Mouse (Mus musculus) intestine, embryonic 14.5 days (tissue): ENCODE measurements at regions not wholly inside any gene's neighbourhood (a gene's known extent, or its start where the extent isn't known, plus 50 kb on each side); places are given as distances from the start of the nearest gene placed in this dataset.

Experiments
- ATAC-seq: fragments of 200-750 bp; cut with Nextera tagmentation; replicated peaks from 2 replicates; pipeline ENCODE4 v1.8.0; 2017; ENCODE audit warnings: low read depth, moderate number of reproducible peaks, moderate TSS enrichment, moderate library complexity; ENCODE audit not compliant: low FRiP score, low TSS enrichment
- DNase-seq: peaks from one replicate; pipeline ENCODE4 v3.0.0-alpha.2; 2018; ENCODE audit warnings: low spot score
- H3K27ac ChIP-seq: fragments of 300-500 bp; sonication (generic); 2 replicates; pipeline ENCODE4 v1.5.1; 2014; ENCODE audit warnings: low read depth, mild to moderate bottlenecking, control low read depth
- H3K27me3 ChIP-seq: fragments of 300-500 bp; sonication (generic); replicated peaks from 2 replicates; pipeline ENCODE4 v1.6.1; 2014; ENCODE audit warnings: low read length, control low read depth; ENCODE audit not compliant: control insufficient read depth, insufficient read depth
- H3K36me3 ChIP-seq: fragments of 300-500 bp; sonication (generic); 2 replicates; pipeline ENCODE4 v1.6.1; 2014; ENCODE audit warnings: low read length, control low read depth; ENCODE audit not compliant: control insufficient read depth, insufficient read depth
- H3K4me1 ChIP-seq: fragments of 300-500 bp; sonication (generic); replicated peaks from 2 replicates; pipeline ENCODE4 v1.6.1; 2014; ENCODE audit warnings: low read length, control low read depth, mixed read lengths; ENCODE audit not compliant: control insufficient read depth, insufficient read depth
- H3K4me2 ChIP-seq: fragments of 300-500 bp; sonication (generic); 2 replicates; pipeline ENCODE4 v1.6.1; 2014; ENCODE audit warnings: low read length
- H3K4me3 ChIP-seq: fragments of 300-500 bp; sonication (generic); 2 replicates; pipeline ENCODE4 v1.5.1; 2014; ENCODE audit warnings: low read depth, low read length, control low read depth, mixed read lengths
- H3K9ac ChIP-seq: fragments of 300-500 bp; sonication (generic); 2 replicates; pipeline ENCODE4 v1.6.1; 2014; ENCODE audit warnings: mild to moderate bottlenecking, low read length
- H3K9me3 ChIP-seq: fragments of 300-500 bp; sonication (generic); 2 replicates; pipeline ENCODE4 v1.6.1; 2016; ENCODE audit warnings: low read length, control low read depth; ENCODE audit not compliant: control insufficient read depth
- WGBS: fragments of 180-500 bp; shearing (Covaris S2); extraction: QIAGEN DNeasy Blood & Tissue Kit; methylation state at CpG from one replicate; pipeline ENCODE4 v1.1.7; 2014; 5-methylcytosine and 5-hydroxymethylcytosine counted together

DNA sequence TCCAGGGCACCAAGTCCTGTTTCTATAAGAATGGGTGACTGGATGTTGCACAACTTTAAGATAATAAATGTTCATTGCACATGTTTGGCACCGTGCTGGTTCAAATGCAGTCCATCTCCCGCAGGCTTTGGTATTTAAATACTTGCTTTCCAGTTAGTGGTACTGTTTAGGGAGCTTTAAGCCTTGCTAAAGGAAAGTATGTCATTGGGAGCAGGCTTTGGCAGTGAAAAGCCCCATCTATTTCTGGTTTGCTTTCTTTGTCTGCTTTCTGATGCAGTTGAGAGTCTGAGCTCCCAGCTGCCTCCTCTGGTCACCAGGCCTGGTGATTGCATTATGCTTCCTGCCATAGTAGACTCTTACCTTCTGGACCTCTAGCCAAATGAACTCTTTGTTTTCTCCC, 283.0 kb upstream of the Mmadhc start:
- Histone ChIP-seq H3K4me2 (no peak overlapping the region), H3K4me3 (no peak overlapping the region), H3K27ac (no peak overlapping the region), H3K36me3 (no peaks in the 10 kb centered on the region), H3K9ac (no peak overlapping the region), H3K27me3 (no peaks in the 10 kb centered on the region), H3K9me3 (no peaks in the 10 kb centered on the region), H3K4me1 (no peaks in the 10 kb centered on the region)
- ATAC-seq = no peak
- WGBS = 89% methylated on average over 2 of the region's 2 CpGs
- no peak for DNase-seq

GRCm38 (mm10) chr2:50578278-50579043, 281.9 kb upstream of the Mmadhc start:
- no peak overlapping the region for H3K9ac ChIP-seq
- DNase-seq = no peak
- H3K4me3 ChIP-seq = no peak overlapping the region
- whole genome bisulfite sequencing = 57% methylated on average over 6 of the region's 6 CpGs
- H3K27me3 ChIP-seq = no peaks in the 10 kb centered on the region
- no peak overlapping the region for H3K27ac ChIP-seq
- no peaks in the 10 kb centered on the region for H3K36me3 ChIP-seq
- no peak overlapping the region for H3K4me2 ChIP-seq
- no peaks in the 10 kb centered on the region for H3K9me3 ChIP-seq
- ATAC-seq = no peak
- no peaks in the 10 kb centered on the region; the same call in 1 of the 2 replicates for H3K4me1 ChIP-seq

DNA sequence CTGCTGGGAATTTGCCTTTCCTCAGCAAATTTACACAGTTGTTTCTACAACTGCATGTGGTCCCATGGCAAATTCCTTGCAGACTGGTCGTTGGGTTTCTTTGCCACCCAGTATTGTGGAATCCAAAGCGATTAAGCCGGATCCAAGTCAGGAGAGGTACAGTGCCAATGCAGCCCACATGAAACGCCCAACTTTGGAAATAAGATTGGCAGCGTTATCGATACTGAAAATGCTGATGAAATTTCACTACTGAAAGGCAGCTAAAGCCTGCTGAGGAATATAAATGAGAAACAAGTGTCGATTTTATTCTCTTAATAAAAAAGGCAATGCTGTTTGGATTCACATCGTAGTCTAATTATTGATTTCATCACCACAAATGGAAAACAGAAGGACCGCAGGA, 281.1 kb upstream of the Mmadhc start:
- Histone ChIP-seq H3K27ac (no peak overlapping the region), H3K4me3 (no peak overlapping the region), H3K36me3 (no peaks in the 10 kb centered on the region), H3K27me3 (no peaks in the 10 kb centered on the region), H3K4me2 (no peak overlapping the region), H3K4me1 (no peaks in the 10 kb centered on the region; the same call in 1 of the 2 replicates), H3K9ac (no peak overlapping the region), H3K9me3 (no peaks in the 10 kb centered on the region)
- WGBS = 94% methylated on average over 9 of the region's 9 CpGs
- ATAC-seq (no peak), DNase-seq (no peak)

DNA sequence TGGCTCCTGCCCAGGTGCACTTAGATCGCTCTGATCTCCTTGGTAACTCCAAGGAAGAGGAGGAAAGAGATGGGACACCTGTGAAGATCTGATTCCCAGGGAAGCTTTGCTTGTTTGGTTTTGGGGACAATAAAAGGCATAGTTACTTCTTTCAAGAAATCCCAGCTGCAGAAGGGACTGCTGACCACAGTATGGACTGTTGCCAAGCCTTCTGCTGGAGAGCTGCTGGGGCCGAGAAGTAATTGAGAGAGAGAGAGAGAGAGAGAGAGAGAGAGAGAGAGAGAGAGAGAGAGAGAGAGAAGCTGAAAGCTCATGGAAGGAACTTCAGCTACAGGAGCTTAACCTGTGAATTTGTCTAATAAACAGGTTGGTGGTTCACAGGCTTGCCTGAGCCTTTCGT, 276.9 kb upstream of the Mmadhc start:
- ATAC-seq (no peak), DNase-seq (no peak)
- WGBS = 58% methylated on average over 3 of the region's 3 CpGs
- Histone ChIP-seq H3K4me3 (no peak overlapping the region), H3K27ac (no peak overlapping the region), H3K27me3 (no peaks in the 10 kb centered on the region), H3K36me3 (no peaks in the 10 kb centered on the region), H3K4me2 (no peak overlapping the region), H3K9ac (no peak overlapping the region), H3K4me1 (no peaks in the 10 kb centered on the region; the same call in 1 of the 2 replicates), H3K9me3 (no peaks in the 10 kb centered on the region)

DNA sequence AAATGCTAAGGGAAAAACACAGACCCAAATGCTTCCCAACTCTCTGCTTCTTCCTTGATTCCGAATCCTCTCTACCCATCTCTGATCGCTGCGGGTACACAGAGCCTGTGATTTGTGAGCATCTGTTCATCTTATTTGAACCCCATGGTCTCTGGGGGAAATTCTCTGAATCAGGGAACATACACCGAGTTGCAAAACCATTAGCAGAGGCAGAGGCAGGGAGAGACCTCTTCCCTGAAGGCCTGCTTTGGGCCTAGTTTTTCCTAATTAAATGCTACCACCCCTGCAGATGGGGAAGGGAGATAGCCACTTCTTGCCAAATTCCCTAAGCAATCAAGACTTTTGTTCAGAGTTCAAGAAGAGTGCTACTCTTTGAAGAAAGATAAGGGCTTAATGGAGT, 274.4 kb upstream of the Mmadhc start:
- DNase-seq = no peak
- Histone ChIP-seq H3K27ac (no peak overlapping the region), H3K36me3 (no peaks in the 10 kb centered on the region), H3K4me1 (no peaks in the 10 kb centered on the region; the same call in 1 of the 2 replicates), H3K27me3 (no peaks in the 10 kb centered on the region), H3K9me3 (no peaks in the 10 kb centered on the region), H3K4me3 (no peak overlapping the region), H3K9ac (no peak overlapping the region), H3K4me2 (no peak overlapping the region)
- no peak for ATAC-seq
- 81% methylated on average over 4 of the region's 4 CpGs for WGBS

- ATAC-seq (no peak), DNase-seq (no peak)
- H3K9ac ChIP-seq = no peak overlapping the region
- H3K27me3 ChIP-seq = no peaks in the 10 kb centered on the region
- H3K4me3 ChIP-seq = no peak overlapping the region
- no peaks in the 10 kb centered on the region; the same call in 1 of the 2 replicates for H3K4me1 ChIP-seq
- 78% methylated on average over 7 of the region's 7 CpGs for WGBS
- no peaks in the 10 kb centered on the region for H3K36me3 ChIP-seq
- no peak overlapping the region for H3K27ac ChIP-seq
- no peaks in the 10 kb centered on the region for H3K9me3 ChIP-seq
- H3K4me2 ChIP-seq = no peak overlapping the region
These were observed 273.1 kb upstream of the Mmadhc start for GRCm38 (mm10) chr2:50569502-50570285.

DNA sequence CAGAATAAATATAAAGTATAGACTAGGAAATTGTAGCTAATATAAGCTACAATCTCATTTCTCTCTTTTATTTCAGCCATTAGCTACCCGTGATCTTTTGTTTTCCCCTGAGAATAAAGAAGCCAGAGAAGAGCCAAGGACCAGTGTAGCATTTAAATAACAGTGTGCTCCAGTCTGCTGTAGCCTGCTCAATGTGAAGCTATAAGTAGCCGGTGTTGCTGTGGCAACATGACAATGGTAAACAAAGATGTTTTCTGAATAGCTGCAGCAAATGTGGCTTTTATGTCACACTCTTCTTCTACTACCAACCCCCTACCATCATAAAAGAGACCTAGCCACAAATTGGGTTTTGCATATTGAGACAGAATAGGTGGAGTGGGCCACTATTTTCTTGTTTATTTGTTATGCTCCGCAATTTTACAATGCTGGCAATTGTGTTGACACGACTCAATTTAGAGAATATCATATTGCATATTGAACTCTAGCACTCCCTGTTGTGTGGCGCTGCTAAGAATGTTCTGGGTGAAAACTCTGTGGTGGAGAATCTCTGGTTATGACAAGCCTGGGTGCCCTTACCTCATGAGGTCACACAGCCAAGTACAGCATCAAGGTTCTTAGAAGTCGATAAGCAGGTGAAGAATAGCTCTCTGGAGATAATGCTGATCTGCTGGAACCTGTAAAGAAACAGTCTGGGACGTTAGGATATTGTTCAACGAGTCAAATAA, 272.3 kb upstream of the Mmadhc start:
- no peak overlapping the region for H3K4me2 ChIP-seq
- no peak overlapping the region for H3K9ac ChIP-seq
- no peak for DNase-seq
- no peaks in the 10 kb centered on the region for H3K9me3 ChIP-seq
- H3K27ac ChIP-seq = no peak overlapping the region
- H3K4me3 ChIP-seq = no peak overlapping the region
- no peaks in the 10 kb centered on the region for H3K27me3 ChIP-seq
- WGBS = 77% methylated on average over 8 of the region's 8 CpGs
- no peaks in the 10 kb centered on the region for H3K36me3 ChIP-seq
- no peaks in the 10 kb centered on the region; the same call in 1 of the 2 replicates for H3K4me1 ChIP-seq
- no peak for ATAC-seq

DNA sequence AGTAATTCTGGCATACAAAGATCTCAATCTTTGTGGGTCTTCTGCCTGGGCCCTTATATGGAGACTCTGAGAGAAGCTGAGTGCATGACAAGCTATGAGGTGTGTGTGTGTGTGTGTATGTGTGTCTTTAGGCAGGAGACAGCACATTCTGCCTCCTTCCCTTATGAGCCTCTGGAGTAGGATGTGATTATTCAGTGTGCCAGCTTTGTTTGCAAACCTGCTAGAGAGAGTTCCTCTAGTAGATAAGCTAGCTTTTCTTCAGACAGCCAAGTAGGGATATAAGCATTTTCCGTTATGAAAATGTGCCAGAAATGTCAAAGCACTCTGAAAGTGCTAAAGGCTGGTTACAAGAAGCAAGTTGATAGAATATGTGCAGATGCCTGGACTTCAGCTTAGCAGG, 270.9 kb upstream of the Mmadhc start:
- Histone ChIP-seq H3K4me2 (no peak overlapping the region), H3K4me3 (no peak overlapping the region), H3K36me3 (no peaks in the 10 kb centered on the region), H3K4me1 (no peaks in the 10 kb centered on the region), H3K9me3 (no peaks in the 10 kb centered on the region), H3K9ac (no peak overlapping the region), H3K27ac (no peak overlapping the region), H3K27me3 (no peaks in the 10 kb centered on the region)
- WGBS = 45% methylated on average over 1 of the region's 1 CpGs
- DNase-seq (no peak), ATAC-seq (no peak)
